Mouse (Mus musculus): ENCODE results near the gene Tmem207.

DNA sequence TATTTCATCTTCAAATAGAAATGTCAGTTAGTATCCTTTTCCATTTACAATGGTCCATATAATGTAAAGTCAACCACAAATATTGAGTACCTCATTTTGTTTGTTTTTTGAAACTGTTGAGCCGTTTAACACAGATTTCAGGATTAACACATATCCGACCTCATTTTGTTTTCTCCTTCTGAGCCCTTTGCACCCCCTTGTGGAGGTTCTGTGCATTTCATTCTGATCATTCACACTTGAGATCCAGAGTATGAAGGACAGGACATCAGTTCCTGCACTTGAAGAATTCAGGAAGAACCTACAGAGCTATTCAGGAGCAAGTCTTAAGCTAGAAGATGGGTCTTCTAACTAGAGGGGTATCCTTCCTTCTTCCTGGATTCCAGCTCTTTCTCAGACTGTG lies 7.0 kb downstream of the Tmem207 start:
- TF ChIP-seq CTCF (IDR thresholded peaks at IDR 0.05; ENCODE audit: low read depth, low read length) (no peak), POLR2AphosphoS5 (IDR thresholded peaks at IDR 0.05; ENCODE audit: insufficient replicate concordance, low read depth, low read length) (no peak), TAL1 (conservative IDR thresholded peaks at IDR 0.05; ENCODE audit: low read depth, low read length) (no peak)
